Mouse (Mus musculus): ENCODE data around the gene Mak. TPM values are rescaled to one million over a fixed set of nuclear protein-coding genes. Genes with fewer than 3 reads are reported as not detected.
A peak's percentile ranks its signal among the peaks of the same experiment; 100 is the strongest.

The Mak gene
- polyA plus RNA-seq, 1 experiment from 2014 or later = 1.3 TPM

DNA sequence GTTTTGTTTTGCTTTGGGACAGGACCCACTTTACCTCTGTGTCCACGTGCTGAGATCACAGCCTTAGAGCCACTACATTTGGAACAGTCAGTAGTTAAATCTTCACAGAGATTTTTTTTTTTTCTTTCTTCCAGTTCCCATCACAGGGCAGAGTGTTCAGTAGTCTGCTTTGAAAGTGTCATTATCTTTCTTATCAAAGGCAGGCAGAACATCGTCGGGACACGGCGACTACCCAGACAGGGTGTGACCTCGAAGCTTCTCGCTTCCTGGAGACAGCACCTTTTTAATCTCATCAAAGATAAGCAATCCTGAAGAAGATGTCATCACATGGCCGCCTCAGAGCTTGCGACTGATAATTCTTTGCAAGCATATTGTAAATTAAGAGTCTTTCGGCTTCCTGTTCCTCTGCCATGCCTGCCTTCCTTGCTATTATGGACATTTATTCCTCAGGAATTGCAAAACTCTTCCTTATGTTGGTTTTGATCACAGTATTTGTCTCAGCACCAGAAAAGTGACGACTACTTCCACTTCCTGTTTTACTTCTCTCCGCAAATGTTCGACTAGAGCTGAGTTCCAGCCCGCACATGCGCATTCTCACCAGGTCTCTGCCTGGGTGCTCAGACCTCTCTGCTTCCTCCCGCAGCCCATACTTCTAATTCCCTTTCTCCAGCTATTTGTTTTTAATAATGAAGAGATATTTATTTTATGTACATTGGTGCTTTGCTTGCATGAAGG, 18.0 kb upstream of the Mak start:
- H3K27ac ChIP-seq = no peak overlapping the region
- peaks cover 4% of the 10 kb centered on the region; the same call in 1 of the 2 replicates for H3K27me3 ChIP-seq
- H3K4me2 ChIP-seq = no peak overlapping the region
- no peaks in the 10 kb centered on the region for H3K4me1 ChIP-seq
- H3K9ac ChIP-seq = no peak overlapping the region
- H3K4me3 ChIP-seq = no peak overlapping the region
- no peaks in the 10 kb centered on the region for H3K9me3 ChIP-seq
- ATAC-seq (ENCODE audit: borderline replicate concordance, extremely low read depth, low FRiP score, low TSS enrichment) = no peak
- H3K36me3 ChIP-seq = no peaks in the 10 kb centered on the region
- WGBS = 31% methylated on average over 16 of the region's 16 CpGs

DNA sequence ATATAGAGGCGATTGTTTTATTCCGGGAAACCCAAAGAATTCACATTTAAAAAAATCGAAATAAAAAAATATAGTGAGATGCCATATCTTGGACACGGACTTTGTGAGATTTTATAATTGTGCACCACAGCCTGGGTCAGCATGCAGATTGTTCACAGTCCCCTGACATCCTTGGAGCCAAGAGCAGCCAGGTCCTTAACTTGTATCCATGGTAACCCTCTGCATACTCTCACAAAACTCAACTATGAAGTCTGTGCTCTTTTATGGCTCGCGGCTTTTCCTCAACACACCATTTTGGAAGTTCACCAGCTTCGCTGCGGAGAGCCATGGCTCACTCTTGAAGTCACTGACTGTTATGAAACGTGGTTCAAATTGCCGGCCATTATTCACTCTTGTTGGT, 14.7 kb upstream of the Mak start:
- no peak for ATAC-seq (ENCODE audit: borderline replicate concordance, extremely low read depth, low FRiP score, low TSS enrichment)
- H3K9ac ChIP-seq = no peak overlapping the region
- no peak overlapping the region for H3K4me3 ChIP-seq
- peaks cover 23% of the 10 kb centered on the region for H3K27me3 ChIP-seq
- no peak overlapping the region for H3K4me2 ChIP-seq
- WGBS = 65% methylated on average over 10 of the region's 10 CpGs
- no peak overlapping the region for H3K27ac ChIP-seq
- no peaks in the 10 kb centered on the region for H3K36me3 ChIP-seq
- H3K9me3 ChIP-seq = no peaks in the 10 kb centered on the region
- no peaks in the 10 kb centered on the region for H3K4me1 ChIP-seq

DNA sequence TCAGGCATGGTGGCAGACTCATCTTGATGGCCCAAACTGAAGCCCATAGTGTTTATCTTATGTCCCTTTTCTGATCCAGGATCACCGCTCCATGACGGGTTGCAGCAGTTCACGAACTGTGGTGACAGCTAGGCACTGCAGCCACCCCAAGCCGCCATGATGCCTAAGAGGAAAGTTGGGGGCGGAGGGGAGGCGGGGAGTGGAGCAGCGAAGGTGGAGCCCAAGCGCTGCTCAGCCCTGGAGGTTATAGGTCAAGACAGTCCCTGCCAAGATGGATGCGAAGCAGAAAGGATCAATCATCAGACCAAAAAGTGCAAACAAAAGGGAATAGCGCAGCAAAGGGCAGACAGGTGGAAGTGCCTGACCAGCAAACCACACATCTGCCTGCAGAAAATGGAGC, 11.8 kb upstream of the Mak start:
- no peak for ATAC-seq (ENCODE audit: borderline replicate concordance, extremely low read depth, low FRiP score, low TSS enrichment)
- Histone ChIP-seq H3K4me3 (no peak overlapping the region), H3K9ac (no peak overlapping the region), H3K9me3 (no peaks in the 10 kb centered on the region), H3K27ac (no peak overlapping the region), H3K4me1 (no peaks in the 10 kb centered on the region), H3K36me3 (no peaks in the 10 kb centered on the region), H3K4me2 (peak overlapping the region; percentile 3; the same call in 1 of the 2 replicates), H3K27me3 (peaks cover 23% of the 10 kb centered on the region)
- 7% methylated on average over 10 of the region's 10 CpGs for WGBS

DNA sequence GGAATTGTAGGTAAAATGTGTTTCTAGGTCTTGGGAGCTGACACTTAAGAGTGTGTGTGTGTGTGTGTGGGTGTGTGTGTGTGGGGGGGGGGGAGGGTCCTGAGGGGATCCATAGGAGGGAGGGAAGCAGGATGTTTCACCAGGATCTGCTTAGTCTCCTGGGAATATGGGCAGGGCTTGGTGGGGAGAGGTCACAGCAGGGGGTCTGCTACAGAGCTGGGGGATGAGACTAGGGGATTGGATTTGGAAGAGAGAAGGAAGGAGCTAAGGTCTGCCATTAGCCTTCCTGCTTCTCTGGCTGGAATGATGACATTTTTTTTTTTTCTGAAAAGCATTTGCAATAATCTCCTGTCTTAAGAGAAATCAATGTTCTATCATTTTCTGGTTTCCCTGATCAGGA, 9.2 kb upstream of the Mak start:
- Histone ChIP-seq H3K4me2 (no peak overlapping the region), H3K9ac (no peak overlapping the region), H3K36me3 (no peaks in the 10 kb centered on the region), H3K4me1 (no peaks in the 10 kb centered on the region), H3K9me3 (no peaks in the 10 kb centered on the region), H3K27me3 (peaks cover 23% of the 10 kb centered on the region), H3K27ac (no peak overlapping the region), H3K4me3 (no peak overlapping the region)
- ATAC-seq (ENCODE audit: borderline replicate concordance, extremely low read depth, low FRiP score, low TSS enrichment) = no peak

DNA sequence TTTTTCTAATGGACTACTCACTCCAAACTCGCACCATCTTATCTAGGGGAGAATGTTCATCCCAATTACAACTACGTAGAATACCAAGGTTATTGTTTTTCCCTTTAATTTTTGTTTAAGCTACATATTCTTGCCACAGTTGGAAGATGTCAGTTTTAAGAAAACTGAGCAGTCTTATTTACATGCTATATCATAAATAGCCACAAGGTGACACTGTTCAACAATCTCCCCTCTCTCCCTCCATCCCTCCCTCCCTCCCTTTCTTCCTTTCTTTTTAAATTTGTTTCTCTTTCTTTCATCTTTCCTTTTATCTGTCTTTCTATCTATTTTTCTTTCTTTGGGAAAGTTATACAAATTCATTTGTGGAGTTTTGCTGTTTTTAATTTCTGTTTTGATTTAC, 5.6 kb upstream of the Mak start:
- H3K4me3 ChIP-seq = no peak overlapping the region
- 11% methylated on average over 2 of the region's 2 CpGs for WGBS

DNA sequence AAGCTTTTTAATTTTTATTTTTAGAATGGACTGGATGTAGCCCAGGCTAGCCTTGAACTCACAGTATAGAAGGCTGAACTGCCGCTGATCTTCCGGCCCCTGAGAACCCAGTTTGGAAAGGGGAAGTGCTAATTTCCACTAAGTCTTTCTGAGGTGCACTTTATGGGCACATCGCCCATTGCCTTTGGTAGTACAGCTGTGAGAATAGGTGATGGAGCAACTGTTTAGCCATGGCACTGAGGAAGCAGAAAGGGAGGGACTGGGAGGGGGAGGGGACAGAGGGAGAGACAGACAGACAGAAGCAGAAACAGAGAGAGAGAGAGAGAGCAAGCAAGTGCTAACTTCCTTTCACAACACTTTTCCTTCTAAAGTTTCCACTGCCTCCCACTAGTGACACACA, 5.0 kb upstream of the Mak start:
- Histone ChIP-seq H3K9ac (no peak overlapping the region), H3K27ac (no peak overlapping the region), H3K4me1 (peaks cover under 1% of the 10 kb centered on the region), H3K36me3 (no peaks in the 10 kb centered on the region), H3K4me3 (no peak overlapping the region), H3K27me3 (peaks cover 7% of the 10 kb centered on the region; the same call in 1 of the 2 replicates), H3K9me3 (no peaks in the 10 kb centered on the region), H3K4me2 (no peak overlapping the region)
- WGBS = 83% methylated on average over 3 of the region's 3 CpGs
- ATAC-seq (ENCODE audit: borderline replicate concordance, extremely low read depth, low FRiP score, low TSS enrichment) = no peak

More for the DNA sequence above, 5.6 kb upstream of the Mak start:
- ATAC-seq (ENCODE audit: borderline replicate concordance, extremely low read depth, low FRiP score, low TSS enrichment) = no peak
- Histone ChIP-seq H3K4me2 (no peak overlapping the region), H3K9me3 (no peaks in the 10 kb centered on the region), H3K9ac (no peak overlapping the region), H3K27me3 (peaks cover 6% of the 10 kb centered on the region; the same call in 1 of the 2 replicates), H3K4me1 (no peaks in the 10 kb centered on the region), H3K27ac (no peak overlapping the region), H3K36me3 (no peaks in the 10 kb centered on the region)

DNA sequence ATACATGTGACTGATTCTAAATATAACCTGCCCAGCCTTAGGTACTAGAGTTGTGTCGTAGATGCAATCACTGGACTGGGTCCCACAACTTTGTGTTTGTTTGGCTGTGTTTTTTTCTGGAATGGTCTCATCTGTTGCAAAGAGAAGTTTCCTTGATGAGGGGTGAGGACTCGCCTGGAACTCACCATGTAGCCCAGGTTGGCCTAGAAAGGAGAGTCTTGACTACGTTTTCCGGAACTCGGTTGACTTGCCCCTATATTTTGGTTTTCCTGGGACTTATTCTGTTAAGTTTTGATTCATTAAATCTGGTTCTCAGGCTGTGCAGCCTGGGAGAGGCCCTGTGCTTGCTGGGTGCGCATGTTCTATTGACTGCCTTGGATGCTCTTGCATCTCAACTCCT, 1.2 kb upstream of the Mak start:
- 90% methylated on average over 6 of the region's 6 CpGs for WGBS

DNA sequence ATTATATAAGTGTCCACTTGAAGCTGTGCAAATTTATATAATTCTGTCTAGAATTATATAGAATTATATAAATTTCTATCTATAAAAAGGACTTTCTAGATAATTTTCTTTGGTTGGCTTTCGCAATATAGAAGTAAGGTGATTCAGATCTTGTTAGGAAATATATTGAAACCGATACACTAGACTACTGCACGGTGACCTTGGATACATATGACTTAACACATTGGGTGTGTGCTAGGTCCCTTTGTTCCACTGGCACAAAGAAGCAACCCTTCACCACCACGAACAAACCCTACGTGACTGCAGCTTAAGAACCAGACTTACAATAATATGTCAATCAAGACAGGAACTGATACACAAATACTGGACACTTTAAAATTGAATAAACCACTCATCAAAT, 353 bp upstream of the Mak start:
- no peaks in the 10 kb centered on the region for H3K9me3 ChIP-seq
- H3K4me1 ChIP-seq = peaks cover 6% of the 10 kb centered on the region
- peaks cover 20% of the 10 kb centered on the region for H3K27me3 ChIP-seq
- H3K4me2 ChIP-seq = peak overlapping the region; percentile 90
- no peak overlapping the region for H3K4me3 ChIP-seq
- no peak for ATAC-seq (ENCODE audit: borderline replicate concordance, extremely low read depth, low FRiP score, low TSS enrichment)
- H3K27ac ChIP-seq = no peak overlapping the region
- 52% methylated on average over 5 of the region's 5 CpGs for WGBS
- H3K36me3 ChIP-seq = no peaks in the 10 kb centered on the region
- no peak overlapping the region for H3K9ac ChIP-seq

More for the DNA sequence above, 1.2 kb upstream of the Mak start:
- H3K4me1 ChIP-seq = peaks cover 6% of the 10 kb centered on the region
- no peak overlapping the region for H3K9ac ChIP-seq
- no peak overlapping the region for H3K27ac ChIP-seq
- H3K9me3 ChIP-seq = no peaks in the 10 kb centered on the region
- H3K36me3 ChIP-seq = no peaks in the 10 kb centered on the region
- no peak for ATAC-seq (ENCODE audit: borderline replicate concordance, extremely low read depth, low FRiP score, low TSS enrichment)
- H3K4me2 ChIP-seq = no peak overlapping the region
- no peak overlapping the region for H3K4me3 ChIP-seq
- peaks cover 20% of the 10 kb centered on the region for H3K27me3 ChIP-seq

DNA sequence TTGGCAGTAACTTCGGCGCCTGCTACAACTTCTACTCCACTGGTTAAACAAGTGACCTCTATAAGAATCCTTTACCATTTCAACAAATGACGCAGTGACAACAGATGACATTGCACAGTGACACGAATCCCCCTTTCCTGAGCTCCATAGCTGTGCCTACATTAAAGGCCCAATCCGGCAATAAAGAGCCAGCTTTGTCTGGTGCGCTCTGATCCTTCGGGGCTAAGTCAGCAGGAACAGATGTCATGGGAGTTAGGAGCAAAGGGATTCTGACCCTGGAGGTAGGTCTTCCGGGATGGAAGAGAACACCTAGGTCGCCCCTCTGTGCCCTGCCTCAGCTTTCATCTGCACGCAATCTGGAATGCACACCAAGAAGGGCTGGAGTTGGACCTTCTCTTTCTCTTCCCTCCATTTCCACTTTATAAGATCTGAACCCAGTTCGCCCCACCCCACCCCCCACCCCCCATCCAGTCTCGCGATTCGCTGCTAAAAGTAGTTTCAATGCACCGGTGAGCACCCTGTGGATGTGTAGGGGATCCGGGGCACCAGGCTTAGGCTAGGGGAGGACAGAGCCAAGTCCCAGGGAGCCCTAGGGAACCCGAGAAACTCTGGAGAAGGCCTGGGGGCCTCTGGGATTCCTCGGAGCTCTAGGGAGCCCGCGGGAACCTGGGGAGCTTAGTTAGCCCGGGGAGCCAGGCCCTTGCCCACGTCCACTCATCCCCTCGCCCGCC, 651 bp downstream of the Mak start:
- Histone ChIP-seq H3K27ac (no peak overlapping the region), H3K4me2 (peak overlapping the region; percentile 90), H3K4me3 (peak overlapping the region; percentile 46), H3K4me1 (peaks cover 6% of the 10 kb centered on the region), H3K9ac (0 out of 2 replicates have a peak overlapping the region, but pooled peaks have one; percentile 2), H3K9me3 (no peaks in the 10 kb centered on the region), H3K27me3 (peaks cover 20% of the 10 kb centered on the region), H3K36me3 (no peaks in the 10 kb centered on the region)
- WGBS = 10% methylated on average over 24 of the region's 24 CpGs
- ATAC-seq (ENCODE audit: borderline replicate concordance, extremely low read depth, low FRiP score, low TSS enrichment) = peak; percentile 44; the same call in 1 of the 2 replicates

DNA sequence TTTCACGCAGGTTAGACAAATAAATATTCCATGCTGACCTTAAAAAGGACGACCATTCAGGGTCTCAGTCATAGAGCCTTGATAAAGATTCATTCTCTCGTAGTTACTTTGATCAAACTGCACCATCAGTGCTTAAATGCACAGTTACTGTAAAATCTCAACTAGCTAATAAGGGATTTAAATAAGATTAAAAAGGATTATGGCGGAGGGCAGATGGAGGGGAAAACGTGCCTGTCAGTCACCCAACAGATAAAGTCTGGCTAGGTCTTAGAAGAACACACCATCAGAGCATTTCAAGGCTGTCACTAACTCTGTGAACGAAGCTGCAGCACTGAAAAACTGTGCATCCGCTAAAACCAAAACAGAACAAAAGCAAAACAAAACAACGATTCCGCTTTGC, 1.6 kb downstream of the Mak start:
- H3K9ac ChIP-seq = no peak overlapping the region
- H3K27me3 ChIP-seq = peaks cover 20% of the 10 kb centered on the region
- peaks cover 6% of the 10 kb centered on the region for H3K4me1 ChIP-seq
- no peaks in the 10 kb centered on the region for H3K9me3 ChIP-seq
- no peak overlapping the region for H3K27ac ChIP-seq
- H3K4me2 ChIP-seq = no peak overlapping the region
- no peak for ATAC-seq (ENCODE audit: borderline replicate concordance, extremely low read depth, low FRiP score, low TSS enrichment)
- no peaks in the 10 kb centered on the region for H3K36me3 ChIP-seq
- WGBS = 61% methylated on average over 9 of the region's 9 CpGs
- no peak overlapping the region for H3K4me3 ChIP-seq

DNA sequence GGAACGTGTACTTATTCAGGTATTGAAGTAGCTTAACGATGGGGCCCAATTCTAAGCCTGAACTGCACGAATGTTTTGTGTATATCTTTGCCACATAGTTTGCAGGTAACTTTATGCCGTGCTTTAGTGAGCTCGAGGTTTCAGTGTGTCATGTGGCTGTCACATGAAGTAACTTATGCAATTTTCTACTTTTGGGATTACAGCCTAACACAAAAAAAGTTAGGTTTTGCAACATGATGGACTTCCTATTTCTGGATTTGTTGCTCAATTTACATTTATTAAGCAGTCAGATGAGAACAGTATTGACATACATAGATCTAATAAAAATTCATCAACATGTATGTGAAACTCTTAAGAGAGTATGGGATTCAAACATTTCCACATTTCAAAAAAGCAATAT, 5.7 kb downstream of the Mak start:
- WGBS = 79% methylated on average over 5 of the region's 5 CpGs
- Histone ChIP-seq H3K27ac (no peak overlapping the region), H3K9me3 (no peaks in the 10 kb centered on the region), H3K27me3 (peaks cover 7% of the 10 kb centered on the region), H3K36me3 (no peaks in the 10 kb centered on the region), H3K4me2 (no peak overlapping the region), H3K4me1 (no peaks in the 10 kb centered on the region), H3K4me3 (no peak overlapping the region), H3K9ac (no peak overlapping the region)
- no peak for ATAC-seq (ENCODE audit: borderline replicate concordance, extremely low read depth, low FRiP score, low TSS enrichment)

DNA sequence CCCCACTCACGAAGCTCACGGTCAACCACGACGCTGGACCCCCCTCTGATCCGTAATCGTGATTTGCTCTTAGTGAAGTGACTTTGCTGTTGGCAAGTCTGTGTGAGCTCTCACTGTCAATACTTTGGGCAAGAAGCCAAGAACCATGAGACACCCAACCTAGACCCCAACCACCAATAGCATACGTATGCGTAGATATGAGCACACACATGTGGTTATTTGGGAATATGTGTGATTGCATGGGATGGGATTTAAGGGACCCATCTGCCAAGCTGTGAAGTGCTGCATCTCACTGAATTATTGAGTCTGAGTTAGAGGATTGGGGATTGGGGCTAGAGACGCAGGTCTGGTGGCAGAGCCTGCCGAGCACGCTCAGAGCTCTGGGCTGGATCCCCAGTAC, 7.9 kb downstream of the Mak start:
- no peak overlapping the region for H3K4me2 ChIP-seq
- H3K27ac ChIP-seq = no peak overlapping the region
- 88% methylated on average over 11 of the region's 11 CpGs for WGBS
- no peaks in the 10 kb centered on the region for H3K4me1 ChIP-seq
- H3K9me3 ChIP-seq = no peaks in the 10 kb centered on the region
- H3K27me3 ChIP-seq = no peaks in the 10 kb centered on the region
- H3K36me3 ChIP-seq = no peaks in the 10 kb centered on the region
- H3K9ac ChIP-seq = no peak overlapping the region
- ATAC-seq (ENCODE audit: borderline replicate concordance, extremely low read depth, low FRiP score, low TSS enrichment) = no peak
- no peak overlapping the region for H3K4me3 ChIP-seq
